Mouse (Mus musculus): Measurements from ENCODE around the gene Defb36.

Gene Defb36

DNA sequence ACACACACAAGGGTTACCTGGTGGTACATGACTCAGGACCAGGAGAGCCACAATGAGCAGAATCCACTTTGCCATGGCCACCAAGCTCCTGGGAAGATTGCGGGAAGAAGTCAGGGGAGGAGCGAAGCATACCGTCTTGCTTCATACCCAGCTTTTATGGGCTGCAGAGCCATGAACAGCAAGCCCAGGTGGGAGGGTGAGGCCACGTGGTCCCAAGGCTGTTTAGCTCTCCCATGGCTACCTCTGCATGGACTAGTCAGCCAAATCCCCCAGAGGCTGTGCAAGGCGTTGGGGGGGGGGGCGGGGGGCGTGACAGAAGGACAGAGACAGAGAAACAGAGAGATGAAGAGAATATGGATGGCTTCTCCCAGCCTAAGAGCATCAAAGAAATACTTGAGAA lies 18.8 kb downstream of the Defb36 start, which contains the start of gene Defb25:
TSS of gene Defb25 (minus strand) at position 101 of the 400 bp plus-strand sequence.
- no peak for DNase-seq

DNA sequence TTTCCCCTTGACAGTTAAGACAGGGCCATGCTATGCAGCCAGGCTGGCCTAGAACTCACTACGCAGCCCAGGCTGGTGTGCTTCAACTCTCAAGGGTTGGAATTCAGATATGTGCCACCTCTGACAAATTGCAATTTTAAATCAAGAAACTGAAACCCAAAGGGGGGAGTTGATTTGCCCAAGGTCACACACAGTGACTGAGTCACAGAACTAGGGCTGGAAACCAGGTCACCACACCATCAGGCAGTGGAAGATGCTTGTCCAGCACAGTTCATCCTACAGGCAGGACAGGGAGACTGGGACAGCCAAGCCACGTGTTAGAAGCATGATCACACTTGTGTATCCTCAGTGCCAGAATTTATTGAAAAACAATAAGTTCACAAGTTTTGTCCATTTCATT lies 20.4 kb downstream of the Defb36 start:
- DNase-seq = no peak

DNA sequence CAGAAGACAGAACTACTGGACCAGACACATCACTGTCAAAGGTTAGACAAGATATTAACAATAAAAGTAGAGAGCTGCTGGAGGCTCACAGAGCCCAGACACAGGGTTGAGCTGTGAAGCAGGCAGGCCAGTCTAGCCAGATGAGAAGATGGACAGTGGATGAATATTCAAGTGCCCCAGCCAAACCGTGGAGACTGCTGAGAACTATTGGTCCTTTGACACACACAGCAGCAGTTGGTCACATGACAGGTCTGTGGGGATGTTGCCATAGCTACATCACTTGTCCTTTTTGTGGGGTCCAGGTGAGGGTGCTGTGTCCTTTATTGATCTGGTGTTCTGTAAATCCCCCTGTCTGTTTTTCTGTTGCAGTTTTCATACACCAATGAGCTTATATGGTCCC lies 21.1 kb downstream of the Defb36 start:
- no peak for DNase-seq

DNA sequence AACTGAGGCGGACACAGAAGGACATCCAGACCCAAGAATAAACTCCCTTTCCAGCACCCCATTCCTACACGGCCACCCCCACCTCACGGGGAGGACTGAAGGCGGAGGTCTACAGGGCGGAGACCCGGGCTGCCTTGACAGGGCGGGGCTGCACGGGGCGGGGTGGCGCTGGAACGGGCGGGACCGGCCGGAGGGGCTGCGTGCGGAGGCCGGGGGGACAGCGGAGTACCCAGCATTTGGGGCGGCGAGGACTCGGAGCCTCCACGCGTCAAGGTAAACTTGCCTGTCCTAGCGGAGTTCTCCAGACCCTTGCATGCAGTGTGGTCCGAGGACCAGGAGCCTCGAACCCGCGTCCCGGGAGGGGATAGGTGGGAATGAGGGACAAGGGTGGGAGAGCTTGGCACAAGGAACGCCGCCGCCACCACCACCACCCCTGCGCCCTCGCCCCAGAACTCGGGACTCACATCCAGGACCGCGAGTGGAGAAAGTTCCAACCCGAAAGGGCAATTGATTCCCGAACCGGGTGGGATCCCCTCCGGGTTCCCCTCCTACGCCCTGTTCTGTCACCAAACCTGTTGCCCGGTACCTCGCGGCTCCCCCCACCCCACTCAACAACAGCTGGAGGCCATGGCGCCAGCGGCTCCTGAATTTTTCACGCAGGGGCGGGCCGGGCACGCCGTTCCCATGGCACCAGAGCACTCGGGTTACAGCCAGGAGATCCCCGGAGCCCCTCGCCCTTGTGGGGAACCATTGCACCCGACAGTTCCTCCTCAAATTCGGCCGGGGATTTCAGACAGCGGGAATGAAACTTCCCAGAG lies 22.9 kb downstream of the Defb36 start, which contains the start of gene Rem1:
TSS of gene Rem1 (plus strand) at position 178 of the 818 bp plus-strand sequence.
- no peak for DNase-seq

GRCm38 (mm10) chr2:152628066-152628465 lies 23.9 kb downstream of the Defb36 start:
- DNase-seq = no peak

- DNase-seq = no peak
Observed at GRCm38 (mm10) chr2:152629239-152629638, 25.1 kb downstream of the Defb36 start.

GRCm38 (mm10) chr2:152629904-152630303 lies 25.8 kb downstream of the Defb36 start:
- DNase-seq = no peak

- DNase-seq = no peak
Observed at GRCm38 (mm10) chr2:152633334-152633733, 29.2 kb downstream of the Defb36 start.

GRCm38 (mm10) chr2:152634311-152634710 lies 30.2 kb downstream of the Defb36 start:
- DNase-seq = no peak

GRCm38 (mm10) chr2:152636246-152637005 lies 32.3 kb downstream of the Defb36 start:
- no peak for DNase-seq

GRCm38 (mm10) chr2:152637006-152637322 lies 32.8 kb downstream of the Defb36 start:
- DNase-seq = no peak

- no peak for DNase-seq
Observed at GRCm38 (mm10) chr2:152637381-152637780, 33.3 kb downstream of the Defb36 start.

DNA sequence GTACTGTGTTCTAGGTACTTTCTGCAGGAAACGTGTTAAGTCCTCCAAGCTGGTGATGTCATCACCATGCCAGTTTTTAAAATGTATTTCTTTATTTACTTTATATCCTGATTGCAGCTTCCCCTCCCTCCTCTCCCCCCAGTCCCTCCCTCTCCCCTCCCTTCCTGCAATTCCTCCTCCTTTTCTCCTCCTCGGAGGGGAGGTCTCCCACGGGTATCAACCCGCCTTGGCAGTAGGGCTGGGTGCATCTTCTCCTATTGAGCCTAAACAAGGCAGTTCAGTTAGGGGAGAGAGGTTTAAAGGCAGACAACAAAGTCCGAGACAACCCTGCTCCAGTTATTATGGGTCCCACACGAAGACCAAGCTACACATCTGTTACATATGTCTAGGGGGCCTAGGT lies 34.7 kb downstream of the Defb36 start:
- DNase-seq = no peak

DNA sequence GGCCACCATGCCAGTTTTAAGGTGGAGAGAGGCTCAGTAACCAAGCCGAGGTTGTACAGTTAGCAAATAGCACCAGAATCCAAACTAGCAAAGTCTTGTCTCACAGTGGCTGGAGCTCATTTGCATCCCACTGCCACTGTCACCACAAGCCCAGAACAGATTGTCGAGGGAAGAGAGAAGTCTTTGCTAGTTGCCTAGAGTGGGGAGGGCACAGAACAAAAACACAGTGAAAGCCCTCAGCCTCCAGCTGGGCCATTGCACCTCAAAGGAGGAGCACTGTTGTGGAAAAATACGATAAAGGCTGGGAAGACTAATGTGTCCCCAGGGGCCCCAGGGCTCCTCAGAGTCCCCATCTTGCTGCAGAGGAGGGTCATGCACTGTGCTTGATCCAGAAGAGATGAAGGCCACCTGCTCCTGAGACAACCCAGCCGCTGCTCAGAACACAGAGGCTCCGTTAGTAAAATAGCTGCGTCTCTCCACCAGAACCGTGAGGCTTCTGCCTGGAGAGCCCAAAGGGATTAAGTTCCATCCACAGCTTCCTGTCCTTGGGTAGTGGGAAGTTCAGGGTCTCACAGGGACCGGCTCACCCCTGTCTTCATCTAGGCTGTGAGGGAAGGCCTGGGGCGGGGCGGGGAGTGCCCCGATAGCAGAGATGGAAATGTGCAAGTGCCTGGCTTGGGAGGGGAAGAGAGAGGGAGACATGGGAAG lies 35.4 kb downstream of the Defb36 start:
- DNase-seq = no peak

GRCm38 (mm10) chr2:152652901-152653620 lies 48.9 kb downstream of the Defb36 start:
- DNase-seq = no peak

DNA sequence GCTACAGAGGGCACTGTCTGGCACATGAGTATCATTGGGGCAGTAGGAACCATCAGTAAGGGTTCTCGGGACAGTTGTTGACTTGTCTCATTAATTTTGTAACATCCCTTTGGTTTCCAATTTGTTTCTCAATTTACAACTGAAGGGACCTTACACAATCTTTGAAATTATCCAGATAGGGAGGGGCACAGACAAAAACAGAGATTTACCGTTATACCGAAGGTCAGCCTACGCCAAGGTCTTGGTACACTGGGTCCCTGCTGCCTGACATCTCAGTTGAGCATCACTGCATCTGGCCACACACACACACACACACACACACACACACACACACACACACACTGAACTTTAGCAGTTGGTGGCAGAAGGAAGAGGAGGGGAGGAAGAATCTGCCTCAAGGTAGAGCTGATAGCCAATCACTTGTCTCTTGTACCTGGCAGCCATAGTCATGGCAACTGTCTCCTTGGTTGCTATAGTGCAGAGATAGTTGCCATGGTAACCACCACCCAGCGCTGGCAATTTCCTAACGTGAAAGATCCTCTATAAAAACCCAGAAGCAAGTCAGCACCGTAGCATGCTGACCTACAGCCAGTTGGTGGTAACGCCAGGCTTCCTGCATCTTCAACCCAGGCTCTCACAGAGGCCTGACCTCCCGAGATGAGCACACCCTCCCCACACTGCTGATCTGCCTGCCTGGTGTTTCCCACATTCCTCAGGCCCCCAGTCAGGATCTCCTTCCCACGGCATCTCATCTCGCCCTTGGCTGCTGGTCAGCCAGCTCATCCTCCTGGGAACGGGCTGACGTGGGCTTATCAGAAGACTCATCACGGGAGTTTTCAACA lies 50.0 kb downstream of the Defb36 start:
- peak; percentile 77 for DNase-seq

DNA sequence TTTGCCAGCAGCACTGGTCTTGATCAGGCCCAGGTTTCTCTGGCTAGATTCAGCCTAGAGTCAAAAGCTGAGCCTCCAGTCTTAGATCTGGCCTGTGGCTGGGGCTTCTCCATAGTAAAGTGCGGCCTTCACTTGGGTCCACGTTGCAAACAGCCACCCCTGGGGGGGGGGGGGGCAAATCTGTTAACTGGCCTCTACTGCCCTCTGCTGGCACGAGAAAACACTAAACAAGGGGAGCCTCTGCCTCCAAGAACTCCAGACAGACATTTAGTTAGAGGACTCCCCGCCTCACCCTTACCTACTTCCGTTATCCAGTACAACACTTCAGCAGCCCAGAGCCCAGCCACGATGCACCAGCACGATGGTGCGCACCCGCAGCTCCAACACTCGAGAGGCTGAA lies 53.3 kb downstream of the Defb36 start:
- no peak for DNase-seq

DNA sequence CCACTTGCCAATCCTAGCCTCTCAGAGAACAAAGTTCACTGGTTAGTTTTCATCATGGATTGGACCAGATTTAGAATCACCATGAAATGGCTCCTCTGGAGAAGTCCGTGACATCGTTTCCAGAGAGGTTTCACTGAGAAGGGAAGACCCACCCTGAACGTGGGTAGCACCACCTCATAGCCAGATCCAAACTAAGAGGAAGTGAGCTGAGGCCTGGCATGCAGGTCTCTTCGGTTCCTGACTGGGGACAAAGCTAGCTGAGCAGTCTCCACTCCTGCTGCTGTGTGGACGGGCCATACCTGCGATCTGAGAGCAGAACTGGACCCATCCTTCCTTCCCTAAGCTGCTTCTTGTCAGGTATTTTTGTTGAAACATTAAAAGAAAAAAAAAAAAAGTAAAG lies 57.0 kb downstream of the Defb36 start:
- no peak for DNase-seq
